Mouse (Mus musculus) brain, embryonic 14.5 days (tissue): ENCODE results near the gene Atp11a. TPM values are rescaled to one million over a fixed set of nuclear protein-coding genes. Genes with fewer than 3 reads are reported as not detected.

ENCODE experiments used
- DNase-seq: peaks from one replicate; pipeline ENCODE4 v3.0.0-alpha.2; 2011; ENCODE audit warnings: low read depth
- CTCF ChIP-seq: fragments of 200-500 bp; IDR thresholded peaks from 2 replicates; pipeline ENCODE4 v1.5.1; 2012; ENCODE audit warnings: inconsistent platforms, mild to moderate bottlenecking, moderate library complexity, borderline replicate concordance; ENCODE audit not compliant: insufficient read depth, insufficient read length; ENCODE audit errors: extremely low read depth
- POLR2A ChIP-seq: fragments of 200-500 bp; IDR thresholded peaks from 2 replicates; pipeline ENCODE4 v1.6.1; 2012; ENCODE audit warnings: mild to moderate bottlenecking, inconsistent platforms, borderline replicate concordance; ENCODE audit not compliant: poor library complexity, insufficient read depth, insufficient read length, severe bottlenecking; ENCODE audit errors: extremely low read depth
- polyA plus RNA-seq: library from polyadenylated mRNA; depleted of rRNA; stranded (reverse); fragments of >200 nt; gene quantifications from 2 replicates; pipeline ENCODE4 v1.2.3, GENCODE M21; 2012

Atp11a gene
- polyA plus RNA-seq, 1 experiment, result 56.0 TPM

DNA sequence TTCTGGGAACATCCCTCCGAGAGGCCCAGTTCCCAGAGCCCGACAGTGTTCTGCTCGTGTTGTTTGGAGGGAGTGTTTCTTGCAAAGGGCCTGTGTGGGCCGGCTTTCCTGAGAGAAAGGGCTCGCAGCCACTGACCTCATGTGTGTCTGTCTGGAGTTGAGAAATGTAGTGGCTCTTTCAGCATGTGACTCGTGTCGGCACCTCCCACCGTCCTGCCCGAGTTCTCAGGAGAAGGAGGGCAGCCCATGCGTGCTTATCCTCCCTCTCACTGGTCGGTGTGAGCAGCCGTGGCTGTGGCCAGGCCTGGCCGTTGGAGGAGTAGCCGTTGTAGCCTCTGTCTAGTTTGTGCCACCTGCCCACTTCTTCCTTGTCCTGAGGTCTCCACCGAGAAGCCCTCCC, 99.2 kb downstream of the Atp11a start:
- no peak for DNase-seq
- no peak for TF ChIP-seq POLR2A
- no peak for TF ChIP-seq CTCF

DNA sequence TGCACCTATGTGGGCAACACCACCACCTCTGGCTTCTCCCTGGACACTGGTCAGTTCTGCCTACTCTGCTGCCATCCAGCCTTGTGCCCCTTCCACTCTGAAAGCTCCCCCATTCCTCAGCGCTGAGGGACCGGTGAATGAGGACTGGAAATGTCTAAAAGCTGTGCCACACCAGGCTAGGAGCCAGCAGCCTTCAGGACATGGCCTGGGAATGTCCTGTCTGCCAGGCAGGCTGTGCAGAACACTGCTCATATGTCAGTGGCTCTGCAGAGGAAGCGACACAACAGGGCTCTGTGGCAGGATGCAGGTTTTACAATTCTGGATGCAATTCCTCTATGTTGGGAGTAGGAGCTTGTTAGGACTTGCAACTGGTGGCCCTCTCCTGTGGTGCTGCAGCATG, 106.2 kb downstream of the Atp11a start:
- TF ChIP-seq CTCF, result no peak
- no peak for TF ChIP-seq POLR2A
- no peak for DNase-seq

GRCm38 (mm10) chr8:12863608-12864007, 106.8 kb downstream of the Atp11a start:
- DNase-seq, result no peak
- no peak for TF ChIP-seq CTCF
- no peak for TF ChIP-seq POLR2A

DNA sequence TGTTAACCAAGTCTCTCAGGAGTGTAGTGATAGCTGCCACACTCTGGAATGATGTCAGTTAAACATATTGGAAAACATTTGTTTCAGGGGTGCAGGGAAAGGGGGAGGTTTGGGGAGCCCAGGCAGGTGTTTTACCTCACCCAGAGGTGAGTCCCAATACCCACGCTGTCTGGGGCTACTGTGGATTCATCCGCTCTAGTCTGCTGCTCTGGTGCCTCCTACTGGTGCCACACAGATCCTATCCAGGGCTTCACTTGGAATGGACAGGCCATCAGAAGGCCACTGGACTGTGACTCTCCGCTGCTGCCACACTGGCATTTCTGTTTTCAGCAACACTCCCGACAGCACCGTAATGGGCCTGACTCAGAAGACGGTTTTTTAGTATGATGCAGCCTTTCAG, 109.0 kb downstream of the Atp11a start:
- peak; percentile 22; the same call in 1 of the 2 replicates for TF ChIP-seq CTCF
- no peak for TF ChIP-seq POLR2A
- DNase-seq, result no peak

DNA sequence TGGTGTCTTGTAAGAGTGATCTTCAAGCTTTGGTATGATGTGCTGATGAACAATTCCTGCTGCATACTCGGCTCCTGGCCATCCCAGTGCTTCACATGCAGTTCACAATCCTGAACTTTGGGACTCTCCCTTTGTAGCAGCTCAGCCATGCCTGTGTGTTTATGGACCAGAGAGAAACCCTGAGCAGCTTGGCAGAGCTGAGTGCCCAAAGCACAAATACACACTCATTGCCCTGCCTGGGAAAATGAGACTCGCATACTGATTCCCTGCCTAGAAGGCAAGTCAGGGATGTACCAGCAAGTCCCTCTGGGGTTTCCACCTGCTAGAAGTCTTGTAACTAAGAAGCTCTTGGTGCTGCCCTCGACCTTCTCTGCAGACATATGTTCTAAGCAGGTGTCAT, 112.8 kb downstream of the Atp11a start:
- TF ChIP-seq CTCF (no peak), POLR2A (no peak)
- DNase-seq, result peak; percentile 51

DNA sequence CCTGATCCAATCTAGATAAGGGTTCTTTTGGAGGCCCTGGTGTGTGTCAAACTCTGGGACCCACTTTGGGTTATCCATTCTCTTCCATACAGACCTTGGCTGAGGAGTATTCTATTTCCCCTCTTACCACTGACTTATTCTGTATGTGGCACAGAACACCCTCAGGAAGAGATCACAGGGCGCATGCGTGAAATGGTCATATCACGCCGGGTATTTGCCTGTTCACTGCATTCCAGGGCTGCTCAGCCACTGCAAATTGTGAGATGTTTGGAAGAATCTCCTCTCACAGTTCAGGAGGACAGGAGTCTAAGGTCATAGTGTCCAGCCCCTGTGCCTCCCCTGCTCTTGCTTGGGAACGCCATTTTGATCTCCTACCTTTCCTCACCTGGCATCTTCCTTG, 113.8 kb downstream of the Atp11a start:
- TF ChIP-seq POLR2A (no peak), CTCF (no peak)
- DNase-seq, result no peak

DNA sequence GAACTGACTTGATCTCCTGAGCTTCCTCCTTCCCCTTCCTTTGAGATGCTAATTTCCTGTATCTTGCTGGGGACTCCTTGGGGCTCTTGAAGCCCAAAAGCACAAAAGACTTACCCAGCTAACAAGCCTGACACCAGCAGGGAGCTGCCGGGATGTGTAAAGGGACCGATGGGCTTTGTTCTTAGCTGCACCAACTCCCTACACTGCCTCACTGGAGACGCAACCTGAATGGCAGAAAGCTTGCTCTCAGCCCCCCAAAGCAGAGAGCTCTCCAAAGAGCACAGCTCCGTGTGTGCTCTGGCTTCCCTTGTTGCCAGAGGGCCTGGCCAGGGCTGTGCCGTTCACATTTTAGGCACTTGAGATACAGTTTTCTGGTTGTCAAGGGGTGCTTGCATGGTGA, 114.6 kb downstream of the Atp11a start:
- TF ChIP-seq CTCF (no peak), POLR2A (no peak)
- peak; percentile 92 for DNase-seq

GRCm38 (mm10) chr8:12872983-12873356, 116.2 kb downstream of the Atp11a start:
- DNase-seq, result peak; percentile 27
- TF ChIP-seq POLR2A, result no peak
- no peak for TF ChIP-seq CTCF

- no peak for TF ChIP-seq CTCF
- 0 out of 2 replicates have a peak, but pooled peaks have one; percentile 20 for TF ChIP-seq POLR2A
Observed at GRCm38 (mm10) chr8:12873357-12874046, 116.7 kb downstream of the Atp11a start, which contains the start of gene Mcf2l. Mcf2l (plus strand) TSS chr8:12873806.

GRCm38 (mm10) chr8:12874194-12874791, 117.5 kb downstream of the Atp11a start:
- peak; percentile 55 for DNase-seq

More at GRCm38 (mm10) chr8:12873357-12874046, 116.7 kb downstream of the Atp11a start, which contains the start of gene Mcf2l:
- peak; percentile 96 for DNase-seq

DNA sequence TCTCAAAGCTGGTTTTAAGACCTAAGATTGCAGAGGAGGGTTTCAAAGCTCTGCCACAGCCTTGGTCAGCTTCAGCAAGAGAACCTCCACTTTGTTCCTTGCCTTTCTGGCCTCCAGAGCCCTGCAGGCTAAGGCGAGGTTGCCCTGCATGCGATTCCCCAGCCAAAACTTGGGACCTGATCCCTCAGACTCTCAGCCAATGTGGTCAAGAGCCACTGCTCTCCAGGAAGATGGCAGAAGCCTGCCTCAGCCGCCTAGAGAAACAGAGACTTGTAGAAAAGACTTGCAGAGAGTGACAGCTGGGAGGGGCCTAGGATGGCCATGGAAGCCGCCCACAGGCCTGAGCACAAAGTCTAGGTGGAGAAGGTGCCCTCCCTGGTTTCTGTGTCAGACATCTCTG, 118.2 kb downstream of the Atp11a start:
- no peak for DNase-seq
- TF ChIP-seq CTCF (no peak), POLR2A (no peak)

More at GRCm38 (mm10) chr8:12874194-12874791, 117.5 kb downstream of the Atp11a start:
- TF ChIP-seq POLR2A (no peak), CTCF (no peak)

DNA sequence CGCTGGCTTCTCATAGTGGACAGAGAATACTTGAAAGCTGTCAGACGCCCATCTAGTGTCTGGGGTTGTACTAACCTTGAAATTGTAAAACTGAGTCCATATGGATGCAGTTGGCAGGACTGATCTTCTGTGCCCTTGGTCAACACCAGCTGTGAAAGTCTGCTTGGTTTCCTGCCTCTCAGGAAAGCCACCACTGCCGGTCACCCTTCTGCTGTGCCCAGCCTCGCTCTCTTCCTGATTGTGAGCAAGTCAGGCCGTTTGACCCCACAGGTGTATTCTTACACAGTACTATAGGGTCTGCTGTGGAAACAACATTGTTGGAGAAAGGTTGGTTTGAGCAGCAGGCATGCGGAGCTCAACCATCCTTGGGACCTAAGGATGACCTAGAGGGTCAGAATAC, 120.3 kb downstream of the Atp11a start:
- no peak for DNase-seq
- TF ChIP-seq CTCF (no peak), POLR2A (no peak)

- DNase-seq, result no peak
- no peak for TF ChIP-seq CTCF
- no peak for TF ChIP-seq POLR2A
Observed at GRCm38 (mm10) chr8:12880163-12880562, 123.3 kb downstream of the Atp11a start.
